9 mouse cellular contexts compared by ENCODE assay signal in genomic region chr6:66896119-66896920, GRCm38 (mm10). TPM values are rescaled to one million over a fixed set of nuclear protein-coding genes. Genes with fewer than 3 reads are reported as not detected.
DNase-seq lines count a peak whose midpoint lies in the region; ATAC-seq and TF ChIP-seq lines count a peak whose summit lies in the region.
"Had no signal": no experiment of that assay in that cellular context is flagged by ENCODE, and none has a peak within 500 bp of the region (broad histone marks: within the 10 kb centered on the region; RNA-seq: fewer than 3 reads in every experiment).

TSS of gene Gng12 (plus strand) at chr6:66896397.

- WGBS in kidney, embryonic 14.5 days = under 1% methylated on average over 73 of the region's 98 CpGs
- under 1% methylated on average over 88 of the region's 98 CpGs for WGBS in limb, embryonic 15.5 days
- WGBS in midbrain, postnatal 0 days = under 1% methylated on average over 68 of the region's 98 CpGs

- no peak for TF ChIP-seq CTCF in bone marrow macrophage, adult 2 months (IDR thresholded peaks at IDR 0.05; ENCODE audit: low read depth, low read length)
- no peak for TF ChIP-seq CTCF in embryonic fibroblast, embryonic 13.5 days (IDR thresholded peaks at IDR 0.05; ENCODE audit: borderline replicate concordance, insufficient read depth, low read length)
- TF ChIP-seq CTCF in midbrain, postnatal 0 days (IDR thresholded peaks at IDR 0.05) = peak; percentile 23

- peaks cover 19% of the 10 kb centered on the region for H3K4me1 ChIP-seq in bone marrow macrophage, adult 2 months (ENCODE audit: control insufficient read depth, insufficient read depth, low read length)
- H3K4me1 ChIP-seq in embryonic fibroblast, embryonic 13.5 days (ENCODE audit: control insufficient read depth, insufficient read depth, low read length) = peaks cover 6% of the 10 kb centered on the region
- H3K4me1 ChIP-seq in kidney, embryonic 14.5 days (ENCODE audit: control insufficient read depth, insufficient read depth, low read length) = peaks cover 7% of the 10 kb centered on the region; the same call in 1 of the 2 replicates
- 0 out of 2 replicates have a peak, but pooled peaks cover 7% of the 10 kb centered on the region for H3K4me1 ChIP-seq in limb, embryonic 15.5 days
- no peaks in the 10 kb centered on the region; the same call in 1 of the 2 replicates for H3K4me1 ChIP-seq in midbrain, postnatal 0 days (ENCODE audit: insufficient read depth, low read length)

- H3K9ac ChIP-seq in kidney, embryonic 14.5 days (ENCODE audit: low read depth, low read length) = peak within 1 kb of the TSS; percentile 89
- peak within 1 kb of the TSS; percentile 91 for H3K9ac ChIP-seq in limb, embryonic 15.5 days
- H3K9ac ChIP-seq in midbrain, postnatal 0 days (replicated peaks; ENCODE audit: low read length, poor library complexity, severe bottlenecking) = peak within 1 kb of the TSS; percentile 83

- peak; percentile 93 for ATAC-seq in kidney, embryonic 14.5 days (ENCODE audit: low FRiP score, low TSS enrichment)
- ATAC-seq in limb, embryonic 15.5 days (ENCODE audit: insufficient number of reproducible peaks, low FRiP score, low TSS enrichment, low read depth) = peak; percentile 88
- ATAC-seq in midbrain, postnatal 0 days (ENCODE audit: low FRiP score) = peak; percentile 85

- peak within 1 kb of the TSS; percentile 45 for H3K27ac ChIP-seq in bone marrow macrophage, adult 2 months (ENCODE audit: insufficient read depth, low read depth, low read length)
- peak within 1 kb of the TSS; percentile 22 for H3K27ac ChIP-seq in embryonic fibroblast, embryonic 13.5 days (ENCODE audit: insufficient read depth, low read length)
- H3K27ac ChIP-seq in kidney, embryonic 14.5 days (ENCODE audit: low read depth, low read length) = peak within 1 kb of the TSS; percentile 9; the same call in 1 of the 2 replicates
- H3K27ac ChIP-seq in limb, embryonic 15.5 days = peak within 1 kb of the TSS; percentile 82
- H3K27ac ChIP-seq in midbrain, postnatal 0 days (ENCODE audit: low read depth, low read length) = peak within 1 kb of the TSS; percentile 51

- peak; percentile 77 for DNase-seq in 3T3-L1 (ENCODE audit: low read depth, low spot score)
- peak; percentile 88 to 89 for DNase-seq in heart, adult 9 months (ENCODE audit: low spot score in 2 of 2)
- DNase-seq in midbrain, postnatal 0 days (ENCODE audit: low spot score) = peak; percentile 72
- DNase-seq in spleen, postnatal 14 days (ENCODE audit: low spot score in 2 of 2) = peak; percentile 71 to 76

- TF ChIP-seq POLR2A in bone marrow macrophage, adult 2 months (IDR thresholded peaks at IDR 0.05; ENCODE audit: borderline replicate concordance, low read depth, low read length) = no peak
- peak; percentile 64 for TF ChIP-seq POLR2A in embryonic fibroblast, embryonic 13.5 days (IDR thresholded peaks at IDR 0.05; ENCODE audit: low read depth, low read length)

- peak within 1 kb of the TSS; percentile 90 for H3K4me2 ChIP-seq in kidney, embryonic 14.5 days (replicated peaks; ENCODE audit: low read depth, low read length)
- H3K4me2 ChIP-seq in limb, embryonic 15.5 days = peak within 1 kb of the TSS; percentile 63
- H3K4me2 ChIP-seq in midbrain, postnatal 0 days (ENCODE audit: low read depth, low read length, poor library complexity, severe bottlenecking) = peak within 1 kb of the TSS; percentile 84

- H3K36me3 ChIP-seq in kidney, embryonic 14.5 days (ENCODE audit: control insufficient read depth, insufficient read depth, low read length) = no peaks in the 10 kb centered on the region
- no peaks in the 10 kb centered on the region for H3K36me3 ChIP-seq in limb, embryonic 15.5 days
- H3K36me3 ChIP-seq in midbrain, postnatal 0 days (ENCODE audit: insufficient read depth, low read length) = no peaks in the 10 kb centered on the region
- H3K36me3 ChIP-seq: G1E had no signal

- H3K9me3 ChIP-seq in kidney, embryonic 14.5 days (ENCODE audit: control insufficient read depth, low read length) = no peaks in the 10 kb centered on the region
- H3K9me3 ChIP-seq in limb, embryonic 15.5 days = no peaks in the 10 kb centered on the region
- H3K9me3 ChIP-seq in midbrain, postnatal 0 days (ENCODE audit: low read length) = no peaks in the 10 kb centered on the region

- H3K27me3 ChIP-seq in kidney, embryonic 14.5 days (ENCODE audit: control insufficient read depth, insufficient read depth, low read length) = no peaks in the 10 kb centered on the region
- H3K27me3 ChIP-seq in limb, embryonic 15.5 days = no peaks in the 10 kb centered on the region
- H3K27me3 ChIP-seq in midbrain, postnatal 0 days (ENCODE audit: insufficient read depth, low read length) = no peaks in the 10 kb centered on the region

- H3K4me3 ChIP-seq in bone marrow macrophage, adult 2 months (ENCODE audit: insufficient read depth, low read length) = peak within 1 kb of the TSS; percentile 83
- H3K4me3 ChIP-seq in embryonic fibroblast, embryonic 13.5 days (ENCODE audit: insufficient read depth, low read length) = peak within 1 kb of the TSS; percentile 69
- H3K4me3 ChIP-seq in kidney, embryonic 14.5 days (ENCODE audit: low read length) = peak within 1 kb of the TSS; percentile 86
- peak within 1 kb of the TSS; percentile 85 for H3K4me3 ChIP-seq in limb, embryonic 15.5 days
- H3K4me3 ChIP-seq in midbrain, postnatal 0 days (ENCODE audit: low read depth, low read length) = peak within 1 kb of the TSS; percentile 76

RNA-seq across cellular contexts. Expression of gene Gng12, which starts in this region (rescaled TPM):
- 91.5 and 106 TPM in 2 replicates for polyA plus RNA-seq in bone marrow macrophage, adult 2 months (2012; ENCODE audit: insufficient read depth, insufficient read length, missing spikeins)
- polyA plus RNA-seq in embryonic fibroblast, embryonic 13.5 days (2011; ENCODE audit: insufficient read length, low read depth, missing spikeins) = 246 and 251 TPM in 2 replicates
- 76.6 and 108 TPM in 2 replicates for polyA plus RNA-seq in kidney, embryonic 14.5 days (2014; fragmentation: Nextera tagmentation; extraction: Ambion mirVana)
- 109 and 118 TPM in 2 replicates for polyA plus RNA-seq in limb, embryonic 15.5 days (2015; fragmentation: Nextera tagmentation; extraction: Ambion mirVana)
- total RNA-seq in midbrain, postnatal 0 days (2014; rRNA removed) = 37.9 and 43.3 TPM in 2 replicates
- 60.1 and 62.4 TPM in 2 replicates for polyA plus RNA-seq in midbrain, postnatal 0 days (2015; fragmentation: Nextera tagmentation; extraction: Ambion mirVana)
- polyA plus RNA-seq: G1E had no signal

Comparison
In these comparisons a context has a peak if more than half of its experiments do, and no peak if none do; other contexts are left out.
1. Peak in every context shown above with its lines: DNase-seq, ATAC-seq, H3K4me3 ChIP-seq and H3K27ac ChIP-seq.
2. H3K27ac ChIP-seq: peak in every context shown above with its lines; median percentile 82 in limb, embryonic 15.5 days; 51 in midbrain, postnatal 0 days; 45 in bone marrow macrophage, adult 2 months; 22 in embryonic fibroblast, embryonic 13.5 days; 9 in kidney, embryonic 14.5 days.